Mouse (Mus musculus): ENCODE data around the gene Twnk.

DNA sequence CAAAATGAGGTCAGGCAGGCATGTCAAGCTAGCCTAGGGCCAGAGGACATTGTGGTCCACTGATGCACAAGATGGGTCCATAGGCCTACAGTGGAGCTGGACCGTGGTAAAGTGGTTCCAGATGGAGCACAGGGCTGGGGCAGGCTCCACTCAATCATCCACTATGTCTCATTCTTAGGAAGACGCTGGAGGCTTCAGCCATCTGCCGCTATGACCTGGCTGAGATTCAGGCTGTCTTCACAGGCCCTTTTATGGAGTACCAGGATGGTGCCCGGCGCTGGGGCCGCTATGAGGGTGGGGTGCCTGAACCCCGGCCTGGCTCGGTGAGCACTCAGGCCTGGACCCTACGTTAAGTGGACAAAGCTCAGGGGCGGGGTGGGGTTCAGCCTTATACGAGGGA is 7.7 kb upstream of the Twnk start:
- TF ChIP-seq ZKSCAN1 (IDR thresholded peaks at IDR 0.05; ENCODE audit: borderline replicate concordance, low read depth, low read length) (no peak), CTCF (conservative IDR thresholded peaks at IDR 0.05 in 1 of 2, IDR thresholded peaks at IDR 0.05 in 1 of 2; ENCODE audit: low read depth in 2 of 2, low read length in 2 of 2) (no peak), POLR2A (IDR thresholded peaks at IDR 0.05; ENCODE audit: low read depth, low read length) (no peak), NELFE (IDR thresholded peaks at IDR 0.05; ENCODE audit: low read depth, low read length) (no peak), MYC (IDR thresholded peaks at IDR 0.05; ENCODE audit: low read depth, low read length) (no peak), ZMIZ1 (IDR thresholded peaks at IDR 0.05; ENCODE audit: low read depth, low read length) (no peak), HCFC1 (IDR thresholded peaks at IDR 0.05; ENCODE audit: low read depth, low read length) (no peak), MAZ (IDR thresholded peaks at IDR 0.05; ENCODE audit: low read depth, low read length) (no peak), E2F4 (IDR thresholded peaks at IDR 0.05; ENCODE audit: insufficient replicate concordance, low read depth, low read length) (no peak), JUND (conservative IDR thresholded peaks at IDR 0.05; ENCODE audit: low read depth, low read length) (no peak), USF1 (IDR thresholded peaks at IDR 0.05; ENCODE audit: low read depth, low read length) (no peak), TCF12 (IDR thresholded peaks at IDR 0.05; ENCODE audit: low read depth, low read length) (no peak), RCOR1 (conservative IDR thresholded peaks at IDR 0.05; ENCODE audit: low read depth, low read length) (no peak), MAX (IDR thresholded peaks at IDR 0.05; ENCODE audit: low read length) (no peak)
